Mouse (Mus musculus): ENCODE measurements at regions not wholly inside any gene's neighbourhood (a gene's known extent, or its start where the extent isn't known, plus 50 kb on each side); places are given as distances from the start of the nearest gene placed in this dataset.

DNA sequence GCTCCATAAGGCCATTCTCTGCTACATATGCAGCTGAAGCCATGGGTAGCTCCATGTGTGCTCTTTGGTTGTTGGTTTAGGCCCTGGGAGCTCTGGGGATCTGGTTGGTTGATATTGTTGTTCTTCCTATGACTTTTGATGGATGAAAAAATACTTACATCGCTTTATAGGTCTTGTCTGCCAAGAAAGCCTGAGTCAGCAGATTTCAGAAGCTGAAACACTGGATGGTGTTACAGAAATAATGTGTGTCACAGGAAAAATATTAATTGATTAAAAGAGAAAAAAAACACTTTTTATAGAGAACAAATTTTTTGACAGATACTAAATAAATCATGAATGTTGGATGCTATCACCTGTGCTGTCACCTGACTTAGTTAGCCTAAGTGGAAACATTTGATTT lies 52.4 kb upstream of the Plxna2 start:
- TF ChIP-seq CTCF (conservative IDR thresholded peaks at IDR 0.05; ENCODE audit: low read length) (no peak), POU5F1 (IDR thresholded peaks at IDR 0.05; ENCODE audit: borderline replicate concordance, low read length) (no peak), NANOG (IDR thresholded peaks at IDR 0.05; ENCODE audit: borderline replicate concordance, low read length) (no peak)

Measured in E14TG2a.4 (cell line).